In the genomic region with DNA sequence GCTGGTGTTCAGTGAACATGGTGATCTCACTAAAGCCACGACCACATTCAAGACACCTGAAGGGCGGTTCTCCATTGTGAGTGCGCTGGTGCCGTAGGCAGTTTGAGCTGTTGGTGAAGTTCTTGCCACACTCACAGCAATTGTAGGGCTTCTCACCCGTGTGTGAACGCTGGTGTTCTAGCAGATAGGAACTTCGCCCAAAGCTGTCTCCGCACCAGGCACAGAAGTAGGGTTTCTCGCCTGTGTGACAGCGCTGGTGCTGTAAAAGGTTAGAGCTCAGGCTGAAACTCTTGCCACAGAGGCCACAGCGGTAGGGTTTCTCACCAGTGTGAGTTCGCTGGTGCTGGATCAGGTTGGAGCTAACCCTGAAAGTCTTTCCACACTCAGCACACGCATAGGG, we compare ENCODE assay signal across 8 mouse cellular contexts. TPM values are rescaled to one million over a fixed set of nuclear protein-coding genes. Genes with fewer than 3 reads are reported as not detected.
DNase-seq lines count a peak whose midpoint lies in the region; ATAC-seq and TF ChIP-seq lines count a peak whose summit lies in the region.

No protein-coding gene starts in this region.

- H3K27me3 ChIP-seq in kidney, embryonic 16.5 days (ENCODE audit: insufficient read depth, low read length) = no peaks in the 10 kb centered on the region
- H3K27me3 ChIP-seq in intestine, postnatal 0 days (replicated peaks; ENCODE audit: control insufficient read depth, insufficient read depth, low read length) = no peaks in the 10 kb centered on the region
- no peaks in the 10 kb centered on the region for H3K27me3 ChIP-seq in neural tube, embryonic 14.5 days (ENCODE audit: control insufficient read depth, insufficient read depth, low read length)

- H3K4me2 ChIP-seq in kidney, embryonic 16.5 days (replicated peaks; ENCODE audit: low read depth, low read length) = peak overlapping the region; percentile 82; the same call in 1 of the 2 replicates
- H3K4me2 ChIP-seq in intestine, postnatal 0 days (replicated peaks; ENCODE audit: low read depth) = peak overlapping the region; percentile 81
- H3K4me2 ChIP-seq in neural tube, embryonic 14.5 days (ENCODE audit: low read depth, low read length) = no peak overlapping the region; the same call in 1 of the 2 replicates

- H3K9ac ChIP-seq in kidney, embryonic 16.5 days (replicated peaks; ENCODE audit: low read length) = peak overlapping the region; percentile 87
- H3K9ac ChIP-seq in intestine, postnatal 0 days (ENCODE audit: low read depth, low read length) = no peak overlapping the region
- H3K9ac ChIP-seq in neural tube, embryonic 14.5 days (replicated peaks; ENCODE audit: low read depth, low read length) = peak overlapping the region; percentile 39; the same call in 1 of the 2 replicates

- peaks cover 21% of the 10 kb centered on the region for H3K36me3 ChIP-seq in kidney, embryonic 16.5 days (ENCODE audit: insufficient read depth, low read length)
- H3K36me3 ChIP-seq in intestine, postnatal 0 days (ENCODE audit: control insufficient read depth, insufficient read depth) = peaks cover 20% of the 10 kb centered on the region
- peaks cover 4% of the 10 kb centered on the region; the same call in 1 of the 2 replicates for H3K36me3 ChIP-seq in neural tube, embryonic 14.5 days (ENCODE audit: control insufficient read depth, insufficient read depth, low read length)

- no peak for ATAC-seq in kidney, embryonic 16.5 days (ENCODE audit: low FRiP score, low TSS enrichment)
- no peak for ATAC-seq in intestine, postnatal 0 days
- no peak for ATAC-seq in neural tube, embryonic 14.5 days (ENCODE audit: low read depth)

- no peak for TF ChIP-seq CTCF in intestine, postnatal 0 days (IDR thresholded peaks at IDR 0.05; ENCODE audit: low read depth)

- peaks cover 15% of the 10 kb centered on the region for H3K4me1 ChIP-seq in kidney, embryonic 16.5 days (ENCODE audit: insufficient read depth, low read length)
- no peaks in the 10 kb centered on the region for H3K4me1 ChIP-seq in intestine, postnatal 0 days (replicated peaks; ENCODE audit: control insufficient read depth, insufficient read depth, low read length)
- H3K4me1 ChIP-seq in neural tube, embryonic 14.5 days (ENCODE audit: control insufficient read depth, insufficient read depth, low read length) = peaks cover 9% of the 10 kb centered on the region; the same call in 1 of the 2 replicates

- peak; percentile 55 for DNase-seq in cerebellum, adult 11-12 months
- DNase-seq in cerebellum, postnatal 4 days (ENCODE audit: low spot score in 2 of 2) = no peak
- no peak for DNase-seq in kidney, postnatal 4 days
- no peak for DNase-seq in yolk sac, embryonic 10.5 days (ENCODE audit: low spot score)
- no peak for DNase-seq in adipocyte (ENCODE audit: low spot score)

- WGBS in kidney, embryonic 16.5 days = 92% methylated on average over 13 of the region's 13 CpGs
- WGBS in intestine, postnatal 0 days = 92% methylated on average over 13 of the region's 13 CpGs
- 96% methylated on average over 13 of the region's 13 CpGs for WGBS in neural tube, embryonic 14.5 days

- no peaks in the 10 kb centered on the region for H3K9me3 ChIP-seq in kidney, embryonic 16.5 days (ENCODE audit: low read length)
- H3K9me3 ChIP-seq in intestine, postnatal 0 days (ENCODE audit: control insufficient read depth) = no peaks in the 10 kb centered on the region
- no peaks in the 10 kb centered on the region for H3K9me3 ChIP-seq in neural tube, embryonic 14.5 days (ENCODE audit: control insufficient read depth, low read length)

- H3K4me3 ChIP-seq in kidney, embryonic 16.5 days (ENCODE audit: low read length) = no peak overlapping the region; the same call in 1 of the 2 replicates
- no peak overlapping the region for H3K4me3 ChIP-seq in intestine, postnatal 0 days (ENCODE audit: low read depth, low read length)
- peak overlapping the region; percentile 63; the same call in 1 of the 2 replicates for H3K4me3 ChIP-seq in neural tube, embryonic 14.5 days (ENCODE audit: low read depth, low read length)

- H3K27ac ChIP-seq in kidney, embryonic 16.5 days (ENCODE audit: low read length) = peak overlapping the region; percentile 98; the same call in 1 of the 2 replicates
- 0 out of 2 replicates have a peak overlapping the region, but pooled peaks have one; percentile 99 for H3K27ac ChIP-seq in intestine, postnatal 0 days (ENCODE audit: low read depth, low read length)
- peak overlapping the region; percentile 95; the same call in 1 of the 2 replicates for H3K27ac ChIP-seq in neural tube, embryonic 14.5 days (ENCODE audit: low read depth, low read length)

RNA-seq across cellular contexts. Expression of a gene that starts 0.7 kb away (rescaled TPM):
- polyA plus RNA-seq in kidney, embryonic 16.5 days (2015; fragmentation: Nextera tagmentation; extraction: Ambion mirVana) = 19.7 and 21.7 TPM in 2 replicates
- 12.1 and 14.0 TPM in 2 replicates for polyA plus RNA-seq in intestine, postnatal 0 days (2015; fragmentation: Nextera tagmentation; extraction: Ambion mirVana)
- 9.0 and 10.7 TPM in 2 replicates for polyA plus RNA-seq in neural tube, embryonic 14.5 days (2014; fragmentation: Nextera tagmentation; extraction: Ambion mirVana)

RNA-seq across cellular contexts. Expression of a gene that starts 1.4 kb away (rescaled TPM):
- 8.7 and 8.8 TPM in 2 replicates for polyA plus RNA-seq in kidney, embryonic 16.5 days (2015; fragmentation: Nextera tagmentation; extraction: Ambion mirVana)
- polyA plus RNA-seq in intestine, postnatal 0 days (2015; fragmentation: Nextera tagmentation; extraction: Ambion mirVana) = 3.6 and 4.2 TPM in 2 replicates
- 9.5 and 9.7 TPM in 2 replicates for polyA plus RNA-seq in neural tube, embryonic 14.5 days (2014; fragmentation: Nextera tagmentation; extraction: Ambion mirVana)

RNA-seq across cellular contexts. Expression of a gene that starts 10.2 kb away (rescaled TPM):
- polyA plus RNA-seq in kidney, embryonic 16.5 days (2015; fragmentation: Nextera tagmentation; extraction: Ambion mirVana) = 104 and 111 TPM in 2 replicates
- polyA plus RNA-seq in intestine, postnatal 0 days (2015; fragmentation: Nextera tagmentation; extraction: Ambion mirVana) = 111 and 113 TPM in 2 replicates
- 15.2 and 24.7 TPM in 2 replicates for polyA plus RNA-seq in neural tube, embryonic 14.5 days (2014; fragmentation: Nextera tagmentation; extraction: Ambion mirVana)

RNA-seq across cellular contexts. Expression of a gene that starts 29.0 kb away (rescaled TPM):
- polyA plus RNA-seq in kidney, embryonic 16.5 days (2015; fragmentation: Nextera tagmentation; extraction: Ambion mirVana) = 15.0 and 15.6 TPM in 2 replicates
- not detected in 2 replicates for polyA plus RNA-seq in intestine, postnatal 0 days (2015; fragmentation: Nextera tagmentation; extraction: Ambion mirVana)
- not detected in 2 replicates for polyA plus RNA-seq in neural tube, embryonic 14.5 days (2014; fragmentation: Nextera tagmentation; extraction: Ambion mirVana)

RNA-seq across cellular contexts. Expression of a gene that starts 30.2 kb away (rescaled TPM):
- 1.7 and 3.0 TPM in 2 replicates for polyA plus RNA-seq in kidney, embryonic 16.5 days (2015; fragmentation: Nextera tagmentation; extraction: Ambion mirVana)
- 0.24 and 0.90 TPM in 2 replicates for polyA plus RNA-seq in intestine, postnatal 0 days (2015; fragmentation: Nextera tagmentation; extraction: Ambion mirVana)
- 0.86 TPM in 1 of 2 replicates, not detected in the other for polyA plus RNA-seq in neural tube, embryonic 14.5 days (2014; fragmentation: Nextera tagmentation; extraction: Ambion mirVana)
